Mouse (Mus musculus) kidney, adult 11 months (tissue): ENCODE measurements at regions not wholly inside any gene's neighbourhood (a gene's known extent, or its start where the extent isn't known, plus 50 kb on each side); places are given as distances from the start of the nearest gene placed in this dataset.

Source experiments
- DNase-seq: peaks from one replicate; pipeline ENCODE4 v3.0.0; 2022

DNA sequence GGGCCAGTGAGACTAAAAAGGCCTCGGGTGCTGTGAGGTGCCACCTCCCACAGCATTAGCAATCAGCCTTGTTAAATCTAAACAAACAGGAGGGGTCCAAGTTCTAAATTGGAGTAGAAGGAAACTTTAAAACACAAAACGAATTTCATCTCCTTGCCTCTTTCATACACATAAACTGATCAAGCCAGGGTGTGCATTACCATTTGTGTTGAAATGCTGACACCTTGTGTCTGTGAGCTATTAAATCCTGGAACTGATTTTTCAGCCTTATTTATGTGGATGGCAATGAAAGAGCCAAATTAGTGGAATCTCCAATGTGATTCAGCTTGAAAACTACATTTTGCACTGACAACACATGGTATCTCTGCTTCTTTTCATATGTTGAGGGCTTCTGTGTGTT is 114.8 kb downstream of the Pcsk1 start:
- DNase-seq = no peak

DNA sequence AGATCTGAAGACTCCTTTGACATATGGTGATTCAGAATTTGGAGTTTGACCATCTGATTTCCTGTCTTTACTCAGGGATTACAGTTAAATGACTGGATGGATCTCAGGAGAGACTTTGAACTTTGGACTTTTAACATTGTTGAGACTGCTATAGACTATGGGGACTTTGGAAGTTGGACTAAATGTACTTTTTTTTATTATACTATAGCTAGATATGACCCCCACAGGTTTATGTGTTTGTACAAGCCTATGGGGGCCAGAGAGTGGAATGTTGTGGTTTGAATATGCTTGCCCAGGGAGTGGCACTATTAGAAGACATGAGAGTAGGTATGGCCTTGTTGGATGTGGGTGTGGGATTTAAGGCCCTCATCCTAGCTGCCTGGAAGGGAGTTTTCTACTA is 134.3 kb downstream of the Pcsk1 start:
- DNase-seq = no peak

DNA sequence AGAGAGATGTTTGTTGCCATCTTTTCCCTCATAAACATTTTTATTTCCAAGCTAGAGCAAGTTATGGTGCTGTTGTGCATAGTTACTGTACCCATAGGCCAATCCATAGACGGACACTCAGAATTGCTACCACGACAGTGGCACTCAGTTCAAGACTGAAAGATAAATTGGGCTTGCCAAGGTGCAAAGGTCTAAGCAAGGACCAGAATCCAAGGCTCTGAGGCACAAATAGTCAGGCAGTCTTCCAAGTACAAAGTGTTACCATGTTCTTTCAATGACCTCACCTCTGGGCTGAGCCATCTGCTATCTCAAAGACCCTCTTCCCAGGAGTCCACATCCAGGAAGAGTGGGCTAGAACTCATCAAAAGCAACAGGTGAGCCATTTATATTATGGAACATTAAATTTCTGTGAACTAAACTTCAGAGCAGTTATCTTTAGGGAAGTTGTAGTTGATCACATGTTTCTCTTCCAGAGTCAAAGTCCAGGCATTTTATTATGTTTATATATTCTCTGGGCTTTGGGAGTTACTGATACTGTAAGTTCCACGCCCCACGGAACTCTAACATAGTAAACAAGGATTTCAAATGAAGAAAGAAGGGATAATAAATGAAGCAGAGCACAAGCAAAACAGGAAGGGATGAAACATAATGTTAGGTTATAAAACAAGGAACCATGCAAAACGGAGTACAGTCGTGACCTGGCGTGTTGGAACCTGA is 136.1 kb downstream of the Pcsk1 start:
- peak; percentile 49 for DNase-seq

DNA sequence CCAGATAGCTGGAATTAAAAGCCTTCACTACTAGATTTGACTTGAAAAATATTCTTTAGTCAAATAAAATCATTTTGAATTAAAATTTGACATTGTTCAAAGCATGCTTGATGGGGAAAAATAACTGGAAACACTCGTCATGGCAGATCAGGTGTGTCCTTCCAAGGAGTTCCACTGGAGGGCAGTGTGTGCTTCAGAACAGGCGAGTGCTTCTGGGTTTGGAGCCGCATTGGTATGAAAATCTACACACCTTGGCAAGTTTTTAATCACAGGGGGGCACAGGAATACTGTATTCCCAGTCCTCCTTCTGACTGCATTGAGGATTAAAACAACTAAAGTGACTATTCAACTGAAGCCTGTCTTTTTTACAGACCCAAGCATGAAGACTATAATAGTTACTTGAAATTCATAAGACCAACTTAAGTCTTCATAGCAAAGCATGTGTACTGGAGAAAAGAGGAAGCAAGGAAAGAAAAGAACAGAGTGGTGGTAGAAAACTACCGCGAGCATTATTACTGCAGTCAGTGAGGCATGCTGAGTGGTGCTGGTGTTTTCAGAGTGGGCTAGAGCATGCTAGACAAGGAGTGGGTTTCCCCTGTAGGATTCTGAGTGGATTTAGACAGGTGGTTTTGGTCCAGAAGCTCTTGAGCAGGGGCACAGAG is 138.1 kb downstream of the Pcsk1 start:
- DNase-seq = peak; percentile 32

DNA sequence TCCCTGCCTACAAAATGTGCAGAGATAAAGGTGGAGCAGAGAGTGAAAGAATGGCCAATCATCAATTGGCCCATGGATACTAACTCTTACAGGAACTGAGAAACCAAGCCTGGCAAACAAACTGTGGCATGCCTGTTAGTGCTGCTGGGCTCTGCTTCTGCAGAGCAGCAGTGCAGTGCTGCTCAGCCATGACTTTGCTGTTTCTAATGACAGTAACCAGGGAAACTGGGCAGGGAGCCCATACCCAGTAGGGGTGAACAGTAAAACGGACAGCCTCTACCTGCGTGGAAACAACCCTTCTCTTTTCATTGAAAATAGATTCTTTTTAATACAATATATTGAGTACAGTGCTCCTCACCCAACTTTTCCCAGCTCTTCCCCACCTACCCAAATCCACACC is 146.8 kb downstream of the Pcsk1 start:
- DNase-seq = peak; percentile 12
